Mouse (Mus musculus) forebrain, embryonic 12.5 days (tissue): Measurements from ENCODE around the gene Sdf4. TPM values are rescaled to one million over a fixed set of nuclear protein-coding genes. Genes with fewer than 3 reads are reported as not detected.

ENCODE experiments used
- ATAC-seq: fragments of 200-750 bp; cut with Nextera tagmentation; 2 replicates; pipeline ENCODE4 v1.8.0; 2017; ENCODE audit warnings: moderate TSS enrichment; ENCODE audit not compliant: low FRiP score
- H3K27ac ChIP-seq: fragments of 300-500 bp; sonication (generic); 2 replicates; pipeline ENCODE4 v1.5.1; 2016; ENCODE audit warnings: mild to moderate bottlenecking
- H3K27me3 ChIP-seq: fragments of 300-500 bp; sonication (generic); 2 replicates; pipeline ENCODE4 v1.6.1; 2016; ENCODE audit warnings: mild to moderate bottlenecking
- H3K36me3 ChIP-seq: fragments of 300-500 bp; sonication (generic); replicated peaks from 2 replicates; pipeline ENCODE4 v1.6.1; 2016; ENCODE audit warnings: mild to moderate bottlenecking
- H3K4me1 ChIP-seq: fragments of 300-500 bp; sonication (generic); 2 replicates; pipeline ENCODE4 v1.6.1; 2016
- H3K4me2 ChIP-seq: fragments of 300-500 bp; sonication (generic); 2 replicates; pipeline ENCODE4 v1.6.1; 2016; ENCODE audit warnings: mild to moderate bottlenecking, moderate library complexity
- H3K4me3 ChIP-seq: fragments of 300-500 bp; sonication (generic); replicated peaks from 2 replicates; pipeline ENCODE4 v1.5.1; 2016; ENCODE audit warnings: mild to moderate bottlenecking
- H3K9ac ChIP-seq: fragments of 300-500 bp; sonication (generic); 2 replicates; pipeline ENCODE4 v1.6.1; 2016; ENCODE audit warnings: mild to moderate bottlenecking
- H3K9me3 ChIP-seq: fragments of 300-500 bp; sonication (generic); 2 replicates; pipeline ENCODE4 v1.6.1; 2016
- WGBS: fragments of 180-500 bp; shearing (Covaris S2); methylation state at CpG from one replicate; pipeline ENCODE4 v1.1.7; 2016; 5-methylcytosine and 5-hydroxymethylcytosine counted together
- polyA plus RNA-seq: library from polyadenylated mRNA; unstranded; fragments of >200 nt; fragmentation: Nextera tagmentation; extraction: Ambion mirVana; gene quantifications from 2 replicates; pipeline ENCODE4 v1.2.1, GENCODE M21; 2016

The Sdf4 gene
- 115 and 117 TPM in 2 replicates for polyA plus RNA-seq

DNA sequence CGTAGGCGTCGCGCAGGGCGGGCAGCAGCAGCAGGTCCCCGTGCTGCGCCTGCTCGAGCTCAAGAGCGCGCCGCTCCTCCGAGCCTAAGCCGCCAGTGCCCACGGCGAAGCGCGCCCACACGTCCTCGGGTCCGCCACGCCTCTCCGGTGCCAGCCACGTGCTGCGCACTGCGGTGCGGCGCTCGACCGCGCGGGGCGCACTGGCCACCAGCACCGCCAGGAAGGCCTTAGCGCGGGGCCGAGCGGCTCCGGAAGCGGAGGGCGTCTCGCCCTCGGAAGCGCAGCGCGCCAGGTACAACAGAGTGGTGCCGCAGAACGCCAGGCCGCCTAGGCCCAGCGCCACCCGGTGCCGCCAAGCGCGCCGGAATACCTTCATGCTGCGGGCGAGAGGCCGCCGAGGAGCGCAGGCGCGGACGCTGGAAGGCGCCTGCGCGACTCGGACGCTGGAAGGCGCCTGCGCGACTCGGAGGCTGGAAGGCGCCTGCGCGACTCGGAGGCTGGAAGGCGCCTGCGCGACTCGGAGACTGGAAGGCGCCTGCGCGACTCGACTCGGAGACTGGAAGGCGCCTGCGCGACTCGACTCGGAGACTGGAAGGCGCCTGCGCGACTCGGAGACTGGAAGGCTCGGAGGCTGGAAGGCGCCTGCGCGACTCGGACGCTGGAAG lies at the start of gene Sdf4, which contains the start of gene B3galt6:
Gene Sdf4 (plus strand): TSS at position 632 of the 665 bp plus-strand sequence.
Gene B3galt6 (minus strand): TSS at position 409 of the 665 bp plus-strand sequence.
- H3K27me3 ChIP-seq, result no peaks in the 10 kb centered on the region
- peak within 1 kb of the TSS; percentile 96 for H3K4me2 ChIP-seq
- H3K36me3 ChIP-seq, result peaks cover 23% of the 10 kb centered on the region
- peak within 1 kb of the TSS; percentile 75 for H3K9ac ChIP-seq
- H3K9me3 ChIP-seq, result no peaks in the 10 kb centered on the region
- peak within 1 kb of the TSS; percentile 95 for H3K27ac ChIP-seq
- under 1% methylated on average over 95 of the region's 99 CpGs for WGBS
- ATAC-seq, result peak; percentile 87
- peak within 1 kb of the TSS; percentile 73 for H3K4me3 ChIP-seq
- H3K4me1 ChIP-seq, result peaks cover 26% of the 10 kb centered on the region

DNA sequence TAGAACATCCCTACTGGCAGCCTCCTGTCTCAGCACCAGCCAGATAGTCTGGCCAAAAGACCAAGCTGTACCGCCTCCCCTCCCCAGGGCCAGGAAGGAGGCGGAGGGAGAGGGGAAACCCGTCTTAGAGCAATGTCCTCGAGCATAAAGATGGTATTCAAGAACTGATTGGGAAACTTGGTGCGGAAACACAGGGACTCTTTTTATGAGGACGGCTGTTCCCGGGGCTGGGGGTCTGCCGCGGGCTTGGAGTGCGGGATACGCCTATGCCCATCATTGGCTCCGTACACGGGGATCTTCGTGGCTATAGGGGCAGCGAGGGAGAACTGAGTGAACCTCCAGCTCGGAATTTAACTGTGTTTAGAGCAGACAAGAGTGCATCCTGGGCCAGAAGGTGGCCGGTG lies 49.6 kb upstream of the Sdf4 start:
- peak; percentile 59; the same call in 1 of the 2 replicates for ATAC-seq
- H3K36me3 ChIP-seq, result peaks cover 18% of the 10 kb centered on the region
- H3K27me3 ChIP-seq, result peaks cover 7% of the 10 kb centered on the region; the same call in 1 of the 2 replicates
- H3K27ac ChIP-seq, result peak overlapping the region; percentile 82
- 2% methylated on average over 17 of the region's 17 CpGs for WGBS
- H3K9me3 ChIP-seq, result no peaks in the 10 kb centered on the region
- H3K9ac ChIP-seq, result peak overlapping the region; percentile 95
- H3K4me3 ChIP-seq, result peak overlapping the region; percentile 99
- H3K4me2 ChIP-seq, result peak overlapping the region; percentile 95
- H3K4me1 ChIP-seq, result peaks cover 18% of the 10 kb centered on the region

DNA sequence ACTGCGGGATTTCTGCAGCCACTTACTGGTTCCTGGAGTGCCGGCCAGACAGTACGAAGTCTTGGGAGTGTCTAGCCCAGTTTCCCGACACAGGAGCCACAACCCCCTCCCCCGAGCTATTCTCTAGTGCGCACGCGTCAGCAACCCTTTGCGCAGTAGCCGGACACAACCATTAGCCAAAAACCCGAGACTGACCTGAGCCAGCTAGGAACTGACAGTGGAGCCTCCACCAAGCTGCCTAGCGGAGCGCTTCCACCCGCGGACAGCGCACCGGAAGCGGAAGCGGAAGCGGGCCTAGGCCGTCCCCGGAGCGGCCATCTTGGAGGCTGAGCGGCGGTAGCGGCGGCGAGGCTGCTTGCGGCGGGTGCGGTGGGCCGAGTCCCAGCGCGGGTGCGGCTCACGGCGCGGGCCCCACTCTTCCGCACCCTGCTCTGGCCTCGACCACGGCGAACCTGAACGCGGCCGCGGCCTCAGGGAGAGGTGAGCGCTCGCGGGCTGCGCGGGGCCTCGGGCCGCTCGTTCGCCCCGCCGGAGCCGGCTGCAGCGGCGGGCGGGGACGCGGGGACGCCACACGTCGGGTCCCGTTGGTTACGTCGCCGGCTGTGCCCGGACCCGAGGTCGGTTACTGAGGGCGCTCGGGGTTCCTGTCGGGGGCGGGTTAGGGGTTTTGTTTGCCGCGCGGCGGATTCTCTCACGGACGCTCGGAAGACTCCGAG lies 49.0 kb upstream of the Sdf4 start, which contains the start of gene Ube2j2:
Gene Ube2j2 (plus strand): TSS at position 298 of the 716 bp plus-strand sequence.
- Histone ChIP-seq H3K9ac (peak within 1 kb of the TSS; percentile 95), H3K4me3 (peak within 1 kb of the TSS; percentile 99), H3K4me1 (peaks cover 18% of the 10 kb centered on the region), H3K27me3 (peaks cover 7% of the 10 kb centered on the region; the same call in 1 of the 2 replicates), H3K4me2 (peak within 1 kb of the TSS; percentile 95), H3K9me3 (no peaks in the 10 kb centered on the region), H3K36me3 (peaks cover 24% of the 10 kb centered on the region), H3K27ac (peak within 1 kb of the TSS; percentile 82)
- ATAC-seq, result peak; percentile 99
- WGBS, result under 1% methylated on average over 85 of the region's 85 CpGs

DNA sequence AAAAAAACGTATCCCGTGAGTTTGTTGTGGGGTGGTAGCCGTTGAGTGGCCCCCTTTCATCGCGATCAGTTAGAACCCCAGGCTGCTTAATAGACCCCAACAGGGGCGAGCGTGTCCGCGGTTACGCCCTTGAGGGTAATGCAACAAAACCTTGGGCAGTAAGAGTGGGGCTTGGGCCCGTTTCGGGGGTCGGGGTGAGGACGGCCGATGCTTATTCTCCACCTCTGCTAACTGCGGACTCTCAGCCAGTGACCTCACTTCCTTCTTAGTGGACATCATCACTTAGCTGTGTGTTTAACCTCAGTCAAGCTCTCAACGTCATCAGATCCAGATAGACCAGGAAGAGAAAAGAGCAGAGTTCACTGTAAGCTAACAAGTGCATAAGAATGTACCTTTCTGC lies 48.4 kb upstream of the Sdf4 start:
- peaks cover 30% of the 10 kb centered on the region for H3K36me3 ChIP-seq
- H3K4me1 ChIP-seq, result peaks cover 18% of the 10 kb centered on the region
- no peaks in the 10 kb centered on the region for H3K9me3 ChIP-seq
- H3K9ac ChIP-seq, result peak overlapping the region; percentile 95
- peak overlapping the region; percentile 99 for H3K4me3 ChIP-seq
- peak overlapping the region; percentile 82; the same call in 1 of the 2 replicates for H3K27ac ChIP-seq
- WGBS, result under 1% methylated on average over 17 of the region's 17 CpGs
- H3K4me2 ChIP-seq, result peak overlapping the region; percentile 95
- ATAC-seq, result no peak
- H3K27me3 ChIP-seq, result peaks cover 7% of the 10 kb centered on the region; the same call in 1 of the 2 replicates

DNA sequence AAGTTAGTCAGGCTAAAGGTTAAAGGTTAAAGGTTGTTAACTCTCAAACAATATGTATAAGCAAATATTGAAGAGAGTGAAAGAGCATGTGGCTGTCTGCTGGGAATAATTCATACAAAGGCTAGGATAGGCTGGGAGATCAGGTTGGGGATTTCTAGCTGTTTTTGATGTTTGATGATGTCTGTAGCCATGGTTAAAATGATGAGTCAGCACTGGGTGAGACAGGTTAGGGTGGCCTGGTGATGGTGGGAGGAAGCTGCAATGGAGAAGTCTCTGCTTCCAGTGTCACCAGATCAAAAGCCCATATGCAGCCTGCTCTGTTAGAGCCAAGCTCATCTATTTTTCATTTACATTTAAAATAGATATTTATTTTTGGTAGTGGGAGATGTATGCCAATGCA lies 45.6 kb upstream of the Sdf4 start:
- peaks cover 18% of the 10 kb centered on the region for H3K4me1 ChIP-seq
- no peak overlapping the region for H3K9ac ChIP-seq
- ATAC-seq, result no peak
- no peak overlapping the region for H3K4me3 ChIP-seq
- H3K4me2 ChIP-seq, result no peak overlapping the region
- peaks cover 58% of the 10 kb centered on the region for H3K36me3 ChIP-seq
- no peaks in the 10 kb centered on the region for H3K9me3 ChIP-seq
- H3K27me3 ChIP-seq, result no peaks in the 10 kb centered on the region
- no peak overlapping the region for H3K27ac ChIP-seq

DNA sequence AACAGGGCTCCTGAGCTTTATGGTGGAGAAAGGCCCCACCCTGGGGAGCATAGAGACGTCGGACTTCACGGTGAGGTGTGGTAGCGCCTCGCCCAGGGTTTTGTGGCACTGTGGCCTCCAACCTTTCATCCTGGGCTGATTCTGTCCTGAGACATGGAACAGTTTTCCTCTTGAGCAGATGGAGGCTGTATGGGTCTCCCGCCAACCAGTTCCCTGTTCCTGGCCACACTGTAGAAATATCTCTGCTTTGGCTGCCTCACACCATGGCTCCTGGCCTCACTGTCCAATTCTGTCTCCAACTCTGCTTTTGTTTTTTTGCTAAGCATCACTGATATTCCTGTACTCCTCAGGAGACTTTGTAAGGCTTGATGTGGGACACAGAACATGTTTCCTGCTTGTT lies 37.2 kb upstream of the Sdf4 start:
- Histone ChIP-seq H3K4me3 (no peak overlapping the region), H3K9me3 (no peaks in the 10 kb centered on the region), H3K36me3 (peaks cover 81% of the 10 kb centered on the region), H3K4me1 (no peaks in the 10 kb centered on the region), H3K9ac (no peak overlapping the region), H3K27me3 (no peaks in the 10 kb centered on the region), H3K4me2 (no peak overlapping the region), H3K27ac (no peak overlapping the region)
- WGBS, result 95% methylated on average over 6 of the region's 6 CpGs
- no peak for ATAC-seq

DNA sequence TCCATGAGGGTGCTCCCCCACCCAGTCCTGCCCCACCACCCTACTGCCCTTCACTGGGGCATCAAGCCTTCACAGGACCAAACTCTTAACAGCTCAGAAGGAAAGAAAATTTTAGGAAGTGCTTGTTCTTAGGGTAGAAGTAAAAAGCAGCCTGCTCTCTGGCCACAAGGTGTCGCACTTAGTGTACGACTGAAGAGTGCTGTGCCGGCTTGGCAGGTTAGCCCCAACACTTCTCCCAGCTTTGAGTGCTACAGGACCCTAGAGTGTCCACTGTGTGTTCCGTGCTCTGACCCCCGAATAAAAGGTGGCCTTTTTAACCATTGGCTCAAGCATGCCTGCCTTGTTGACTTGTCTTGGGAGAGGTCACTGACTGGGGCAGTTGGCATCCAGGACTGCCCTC lies 33.4 kb upstream of the Sdf4 start:
- Histone ChIP-seq H3K4me3 (no peak overlapping the region), H3K9ac (no peak overlapping the region), H3K27me3 (no peaks in the 10 kb centered on the region), H3K9me3 (no peaks in the 10 kb centered on the region), H3K4me2 (no peak overlapping the region), H3K27ac (no peak overlapping the region), H3K4me1 (peaks cover 23% of the 10 kb centered on the region), H3K36me3 (peaks cover 53% of the 10 kb centered on the region)
- peak; percentile 77 for ATAC-seq
- 3% methylated on average over 5 of the region's 5 CpGs for WGBS

DNA sequence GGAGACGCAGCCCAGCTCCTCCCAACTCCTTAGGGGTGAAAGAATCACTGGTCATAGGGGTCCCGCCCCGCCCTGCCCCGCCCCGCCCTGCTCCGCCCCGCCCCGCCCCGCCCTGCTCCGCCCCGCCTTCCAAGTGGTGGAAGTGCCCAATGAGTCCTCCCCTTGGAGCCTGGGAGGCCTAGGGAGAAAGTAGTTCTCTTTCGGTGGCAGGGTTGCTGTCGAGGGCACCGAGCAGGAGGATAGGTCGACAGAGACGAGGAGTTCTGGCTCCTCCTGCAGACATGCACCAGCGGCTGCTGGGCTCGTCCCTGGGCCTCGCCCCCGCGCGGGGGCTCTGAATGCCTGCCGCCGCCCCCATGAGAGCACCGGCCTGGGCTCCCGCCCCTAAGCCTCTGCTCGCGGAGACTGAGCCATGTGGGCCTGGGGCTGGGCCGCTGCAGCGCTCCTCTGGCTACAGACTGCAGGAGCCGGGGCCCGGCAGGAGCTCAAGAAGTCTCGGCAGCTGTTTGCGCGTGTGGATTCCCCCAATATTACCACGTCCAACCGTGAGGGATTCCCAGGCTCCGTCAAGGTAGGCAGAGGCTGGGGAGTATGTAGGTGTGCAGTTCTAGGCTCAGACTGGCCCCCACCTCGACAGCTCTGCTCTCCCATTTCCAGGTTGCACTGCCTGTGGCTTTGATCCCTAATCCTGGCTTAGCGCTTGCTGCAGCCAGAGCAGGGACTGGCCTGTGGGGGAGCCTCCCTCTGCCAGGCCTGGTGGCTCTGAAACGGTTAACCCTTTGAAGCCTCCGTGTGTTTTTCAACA lies 30.3 kb upstream of the Sdf4 start, which contains the start of gene C1qtnf12:
Gene C1qtnf12 (plus strand): TSS at position 152 of the 805 bp plus-strand sequence.
- peaks cover 40% of the 10 kb centered on the region for H3K36me3 ChIP-seq

DNA sequence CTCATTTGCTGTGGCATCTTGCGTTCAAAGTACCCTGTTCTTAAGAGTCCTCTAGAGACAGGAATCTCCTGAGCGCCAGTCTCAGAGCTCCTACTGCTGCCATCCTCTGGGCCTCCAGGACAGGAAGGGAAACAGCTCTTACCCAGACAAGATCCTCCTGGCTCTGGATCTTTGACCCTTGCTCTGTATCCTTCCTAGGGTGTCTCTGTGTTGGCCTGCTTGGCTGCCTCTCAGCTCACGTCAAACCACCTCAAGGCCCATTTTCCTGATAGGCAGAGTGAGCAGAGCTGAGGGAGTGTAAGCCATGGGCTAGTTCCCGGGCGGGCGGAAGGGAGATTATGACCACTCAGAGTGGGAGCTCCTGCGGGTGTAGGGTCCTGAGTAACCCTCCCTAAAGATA lies 29.6 kb upstream of the Sdf4 start:
- H3K36me3 ChIP-seq, result peaks cover 33% of the 10 kb centered on the region
- ATAC-seq, result no peak
- H3K4me2 ChIP-seq, result peak overlapping the region; percentile 90
- no peaks in the 10 kb centered on the region for H3K9me3 ChIP-seq
- H3K9ac ChIP-seq, result peak overlapping the region; percentile 74
- peak overlapping the region; percentile 45 for H3K4me3 ChIP-seq
- H3K27me3 ChIP-seq, result no peaks in the 10 kb centered on the region
- WGBS, result 54% methylated on average over 7 of the region's 7 CpGs
- H3K27ac ChIP-seq, result no peak overlapping the region; the same call in 1 of the 2 replicates
- peaks cover 23% of the 10 kb centered on the region for H3K4me1 ChIP-seq

More for the DNA sequence above, 30.3 kb upstream of the Sdf4 start, which contains the start of gene C1qtnf12:
- H3K27ac ChIP-seq, result peak within 1 kb of the TSS; percentile 66
- peak; percentile 72 for ATAC-seq
- H3K4me1 ChIP-seq, result peaks cover 23% of the 10 kb centered on the region
- H3K4me3 ChIP-seq, result peak within 1 kb of the TSS; percentile 45
- H3K9me3 ChIP-seq, result no peaks in the 10 kb centered on the region
- no peaks in the 10 kb centered on the region for H3K27me3 ChIP-seq
- under 1% methylated on average over 41 of the region's 42 CpGs for WGBS
- peak within 1 kb of the TSS; percentile 90 for H3K4me2 ChIP-seq
- peak within 1 kb of the TSS; percentile 74 for H3K9ac ChIP-seq

DNA sequence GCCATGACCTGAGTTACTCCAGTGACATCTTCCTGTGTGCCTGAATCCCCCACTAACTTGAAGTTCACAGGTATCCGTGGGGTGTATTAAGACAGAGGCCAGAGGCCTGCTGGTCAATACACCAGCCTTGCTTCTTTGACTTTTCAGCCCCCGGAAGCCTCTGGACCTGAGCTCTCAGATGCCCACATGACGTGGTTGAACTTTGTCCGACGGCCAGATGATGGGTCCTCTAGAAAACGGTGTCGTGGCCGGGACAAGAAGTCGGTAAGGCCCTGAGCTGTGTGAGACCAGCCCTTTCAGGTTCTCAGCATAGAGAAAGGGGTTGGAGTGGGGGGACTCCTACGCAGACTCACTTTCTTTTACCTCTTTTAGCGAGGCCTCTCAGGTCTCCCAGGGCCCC lies 28.3 kb upstream of the Sdf4 start:
- Histone ChIP-seq H3K36me3 (peaks cover 26% of the 10 kb centered on the region), H3K27me3 (no peaks in the 10 kb centered on the region), H3K9ac (no peak overlapping the region), H3K27ac (no peak overlapping the region), H3K4me2 (no peak overlapping the region), H3K4me1 (peaks cover 23% of the 10 kb centered on the region), H3K9me3 (no peaks in the 10 kb centered on the region), H3K4me3 (no peak overlapping the region)
- no peak for ATAC-seq
- 93% methylated on average over 11 of the region's 11 CpGs for WGBS

DNA sequence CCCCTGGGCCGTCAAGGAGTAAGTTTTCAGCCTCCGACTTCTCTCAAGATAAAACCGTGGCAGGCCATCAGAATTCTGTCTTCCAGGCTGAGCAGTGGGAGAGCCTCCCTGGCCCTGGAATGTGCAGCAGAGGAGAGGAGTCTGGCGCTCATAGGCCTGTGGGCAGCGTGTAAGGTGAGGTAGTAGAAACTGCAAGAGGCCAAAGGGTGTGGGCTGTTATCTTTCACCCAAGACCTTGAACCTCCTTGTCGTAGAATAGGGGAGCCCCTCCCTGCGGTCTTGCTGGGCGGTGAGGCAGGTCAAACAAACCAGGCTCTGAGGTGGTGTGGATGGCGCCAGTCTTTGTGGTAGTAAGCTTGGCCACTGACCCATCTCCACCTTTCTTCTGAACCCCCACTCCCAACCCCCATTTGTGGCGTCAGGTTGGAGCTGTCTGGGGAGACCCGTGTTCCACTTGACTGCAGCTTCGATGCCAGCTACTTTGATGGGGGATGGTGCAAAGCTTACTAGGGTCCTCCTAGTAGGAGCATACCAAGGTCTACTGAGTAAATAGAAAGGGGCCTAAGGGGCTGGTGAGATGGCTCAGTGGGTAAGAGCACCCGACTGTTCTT lies 23.5 kb upstream of the Sdf4 start:
- no peak overlapping the region for H3K9ac ChIP-seq
- ATAC-seq, result no peak
- no peak overlapping the region for H3K4me3 ChIP-seq
- peaks cover 17% of the 10 kb centered on the region for H3K36me3 ChIP-seq
- H3K27me3 ChIP-seq, result no peaks in the 10 kb centered on the region
- 89% methylated on average over 13 of the region's 13 CpGs for WGBS
- no peaks in the 10 kb centered on the region for H3K9me3 ChIP-seq
- H3K4me2 ChIP-seq, result no peak overlapping the region
- H3K27ac ChIP-seq, result no peak overlapping the region
- no peaks in the 10 kb centered on the region; the same call in 1 of the 2 replicates for H3K4me1 ChIP-seq
